Mouse (Mus musculus) olfactory bulb, adult 2 months (tissue): Measurements from ENCODE around the gene Frmpd2.

Experiments used
- CTCF ChIP-seq: fragments of 200-500 bp; IDR thresholded peaks from 2 replicates; pipeline ENCODE4 v1.5.1; 2012; ENCODE audit warnings: low read depth, mild to moderate bottlenecking, low read length, moderate library complexity; ENCODE audit not compliant: insufficient read depth
- POLR2A ChIP-seq: fragments of 200-500 bp; IDR thresholded peaks from 2 replicates; pipeline ENCODE4 v1.6.1; 2012; ENCODE audit warnings: mild to moderate bottlenecking, low read depth, low read length, moderate library complexity; ENCODE audit not compliant: insufficient read depth

- TF ChIP-seq POLR2A (no peak), CTCF (no peak)
Observed at GRCm38 (mm10) chr14:33549856-33550255, 78.4 kb downstream of the Frmpd2 start.
